Mouse (Mus musculus): Measurements from ENCODE around the gene 1700016C15Rik.

Gene 1700016C15Rik

GRCm38 (mm10) chr1:177797151-177797755 lies 67.6 kb downstream of the 1700016C15Rik start:
- DNase-seq = no peak

All from spleen, adult 18-20 months (tissue).